ENCODE assay signal across 8 mouse cellular contexts in the genomic region with DNA sequence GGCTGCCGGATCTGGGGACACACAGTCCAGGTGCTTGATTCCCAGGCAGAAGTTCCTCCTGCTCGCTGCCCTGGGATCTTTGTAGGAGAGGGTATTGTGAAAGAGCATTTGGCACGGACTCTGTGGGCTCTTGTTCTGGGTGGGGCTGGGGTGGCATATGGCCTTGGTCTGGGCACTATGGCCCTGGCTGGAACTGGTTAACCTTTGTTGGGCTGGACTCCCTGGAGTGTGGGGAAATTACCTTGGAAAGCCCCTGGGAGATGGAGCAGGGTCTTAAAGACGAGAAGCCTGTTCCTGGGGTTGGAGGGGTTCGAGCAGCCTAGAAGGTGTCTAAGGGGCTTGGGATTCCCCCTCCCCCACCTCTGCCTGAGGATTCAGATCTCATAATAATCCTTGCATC. TPM values are rescaled to one million over a fixed set of nuclear protein-coding genes. Genes with fewer than 3 reads are reported as not detected.
A peak's percentile ranks its signal among the peaks of the same experiment; 100 is the strongest.
DNase-seq lines count a peak whose midpoint lies in the region; ATAC-seq and TF ChIP-seq lines count a peak whose summit lies in the region.

No protein-coding gene starts in this region.

- TF ChIP-seq POLR2A in cerebellum, adult 2 months (IDR thresholded peaks at IDR 0.05; ENCODE audit: borderline replicate concordance, insufficient read depth, low read length) = no peak

- peaks cover 11% of the 10 kb centered on the region for H3K36me3 ChIP-seq in embryonic facial prominence, embryonic 10.5 days (replicated peaks)
- H3K36me3 ChIP-seq in intestine, embryonic 15.5 days = no peaks in the 10 kb centered on the region
- peaks cover 13% of the 10 kb centered on the region for H3K36me3 ChIP-seq in midbrain, embryonic 13.5 days

- DNase-seq in cerebellum, adult 2 months = peak; percentile 48 to 50
- DNase-seq in cerebellum, postnatal 4 days (ENCODE audit: low spot score in 2 of 2) = no peak
- DNase-seq in embryonic facial prominence, embryonic 10.5 days (ENCODE audit: low spot score) = no peak
- DNase-seq in testis, postnatal 14 days (ENCODE audit: low spot score) = no peak
- no peak for DNase-seq in frontal cortex, postnatal 36 days (ENCODE audit: low spot score in 2 of 2)

- no peaks in the 10 kb centered on the region for H3K9me3 ChIP-seq in embryonic facial prominence, embryonic 10.5 days
- no peaks in the 10 kb centered on the region for H3K9me3 ChIP-seq in intestine, embryonic 15.5 days
- H3K9me3 ChIP-seq in midbrain, embryonic 13.5 days = no peaks in the 10 kb centered on the region

- peak overlapping the region; percentile 95 for H3K4me2 ChIP-seq in intestine, embryonic 15.5 days (replicated peaks)
- H3K4me2 ChIP-seq in midbrain, embryonic 13.5 days (replicated peaks) = peak overlapping the region; percentile 80

- 44% methylated on average over 5 of the region's 5 CpGs for WGBS in cerebellum, adult 2 months
- WGBS in embryonic facial prominence, embryonic 10.5 days = 53% methylated on average over 5 of the region's 5 CpGs
- 64% methylated on average over 5 of the region's 5 CpGs for WGBS in intestine, embryonic 15.5 days
- WGBS in midbrain, embryonic 13.5 days = 50% methylated on average over 5 of the region's 5 CpGs

- H3K4me3 ChIP-seq in cerebellum, adult 2 months (replicated peaks; ENCODE audit: insufficient read depth, low read depth, low read length) = peak overlapping the region; percentile 73
- peak overlapping the region; percentile 79 for H3K4me3 ChIP-seq in embryonic facial prominence, embryonic 10.5 days
- H3K4me3 ChIP-seq in intestine, embryonic 15.5 days (replicated peaks) = peak overlapping the region; percentile 57
- peak overlapping the region; percentile 69 for H3K4me3 ChIP-seq in midbrain, embryonic 13.5 days (replicated peaks)

- ATAC-seq in intestine, embryonic 15.5 days = no peak
- no peak for ATAC-seq in midbrain, embryonic 13.5 days
- no peak for ATAC-seq in erythroblast, adult 5-6 weeks (replicated peaks; ENCODE audit: low FRiP score, poor library complexity, severe bottlenecking)

- no peaks in the 10 kb centered on the region for H3K27me3 ChIP-seq in cerebellum, adult 2 months (ENCODE audit: control insufficient read depth, insufficient read depth, low read length)
- H3K27me3 ChIP-seq in embryonic facial prominence, embryonic 10.5 days (replicated peaks; ENCODE audit: low read depth, poor library complexity, severe bottlenecking) = peaks cover 21% of the 10 kb centered on the region
- H3K27me3 ChIP-seq in intestine, embryonic 15.5 days (replicated peaks) = no peaks in the 10 kb centered on the region
- no peaks in the 10 kb centered on the region for H3K27me3 ChIP-seq in midbrain, embryonic 13.5 days

- peak overlapping the region; percentile 27; the same call in 1 of the 2 replicates for H3K9ac ChIP-seq in intestine, embryonic 15.5 days
- H3K9ac ChIP-seq in midbrain, embryonic 13.5 days (replicated peaks) = peak overlapping the region; percentile 86

- no peak for TF ChIP-seq CTCF in cerebellum, adult 2 months (IDR thresholded peaks at IDR 0.05; ENCODE audit: borderline replicate concordance, insufficient read depth, low read depth, low read length)

- peaks cover 55% of the 10 kb centered on the region for H3K4me1 ChIP-seq in cerebellum, adult 2 months (ENCODE audit: control insufficient read depth, insufficient read depth, low read length)
- H3K4me1 ChIP-seq in embryonic facial prominence, embryonic 10.5 days = peaks cover 90% of the 10 kb centered on the region
- peaks cover 51% of the 10 kb centered on the region for H3K4me1 ChIP-seq in intestine, embryonic 15.5 days (replicated peaks)
- peaks cover 55% of the 10 kb centered on the region for H3K4me1 ChIP-seq in midbrain, embryonic 13.5 days (replicated peaks)

- H3K27ac ChIP-seq in cerebellum, adult 2 months (ENCODE audit: insufficient read depth, low read length) = no peak overlapping the region
- peak overlapping the region; percentile 76 for H3K27ac ChIP-seq in embryonic facial prominence, embryonic 10.5 days (replicated peaks)
- peak overlapping the region; percentile 81 for H3K27ac ChIP-seq in intestine, embryonic 15.5 days
- H3K27ac ChIP-seq in midbrain, embryonic 13.5 days = peak overlapping the region; percentile 57; the same call in 1 of the 2 replicates

RNA-seq across cellular contexts. Expression of a gene that starts 2.0 kb away (rescaled TPM):
- 49.4 and 50.0 TPM in 2 replicates for polyA plus RNA-seq in cerebellum, adult 2 months (2012; rRNA removed)
- polyA plus RNA-seq in embryonic facial prominence, embryonic 10.5 days (2016; fragmentation: Nextera tagmentation; extraction: Ambion mirVana) = 21.4 TPM in 2 replicates
- 15.4 and 15.9 TPM in 2 replicates for polyA plus RNA-seq in intestine, embryonic 15.5 days (2015; fragmentation: Nextera tagmentation; extraction: Ambion mirVana)
- 42.5 and 46.4 TPM in 2 replicates for polyA plus RNA-seq in midbrain, embryonic 13.5 days (2015; fragmentation: Nextera tagmentation; extraction: Ambion mirVana)
- total RNA-seq in erythroblast, adult 5-6 weeks (2015; ENCODE audit: low replicate concordance) = not detected in 2 replicates
- 0.28 TPM in 1 of 2 replicates, not detected in the other for total RNA-seq in erythroblast, adult 5-6 weeks (2017; ENCODE audit: low replicate concordance)

RNA-seq across cellular contexts. Expression of a gene that starts 30.2 kb away (rescaled TPM):
- polyA plus RNA-seq in cerebellum, adult 2 months (2012; rRNA removed) = 24.9 and 25.4 TPM in 2 replicates
- 1,061 and 1,072 TPM in 2 replicates for polyA plus RNA-seq in embryonic facial prominence, embryonic 10.5 days (2016; fragmentation: Nextera tagmentation; extraction: Ambion mirVana)
- 1,021 and 1,056 TPM in 2 replicates for polyA plus RNA-seq in intestine, embryonic 15.5 days (2015; fragmentation: Nextera tagmentation; extraction: Ambion mirVana)
- 244 and 284 TPM in 2 replicates for polyA plus RNA-seq in midbrain, embryonic 13.5 days (2015; fragmentation: Nextera tagmentation; extraction: Ambion mirVana)
- total RNA-seq in erythroblast, adult 5-6 weeks (2015; ENCODE audit: low replicate concordance) = not detected in 2 replicates
- 0.09 and 2.4 TPM in 2 replicates for total RNA-seq in erythroblast, adult 5-6 weeks (2017; ENCODE audit: low replicate concordance)

Comparison
In these comparisons a context has a peak if more than half of its experiments do, and no peak if none do; other contexts are left out.
1. DNase-seq: peak in cerebellum, adult 2 months (2 of 2); none in cerebellum, postnatal 4 days (0 of 2), embryonic facial prominence, embryonic 10.5 days (single experiment), testis, postnatal 14 days (single experiment) and frontal cortex, postnatal 36 days (0 of 2).
2. Peak in every context shown above with its lines, with median percentiles within 50 percentile points of each other: H3K4me3 ChIP-seq.